Mouse (Mus musculus) MEL (cell line): ENCODE results near the gene Miip. TPM values are rescaled to one million over a fixed set of nuclear protein-coding genes. Genes with fewer than 3 reads are reported as not detected.

Experiments used
- DNase-seq: peaks from one replicate; pipeline ENCODE4 v3.0.0; 2011; ENCODE audit warnings: low read depth, low spot score
- H3K27ac ChIP-seq: 2 replicates; pipeline ENCODE4 v1.5.1; 2012; ENCODE audit warnings: low read depth, mild to moderate bottlenecking, control low read depth, low read length, moderate library complexity; ENCODE audit not compliant: control insufficient read depth
- H3K27me3 ChIP-seq, 2 experiments: fragments of 150-350 bp in 1 of 2; sonication (generic) in 1 of 2; 2 replicates each; pipeline ENCODE4 v1.6.1; 2012; ENCODE audit warnings: low read length in 2 of 2, mild to moderate bottlenecking in 2 of 2, improper control_type of control experiment in 1 of 2, moderate library complexity in 1 of 2; ENCODE audit not compliant: insufficient read depth in 2 of 2, control insufficient read depth in 1 of 2
- H3K36me3 ChIP-seq, 2 experiments: 2 replicates each; pipeline ENCODE4 v1.6.1; 2012 to 2014; ENCODE audit warnings: low read length in 2 of 2, improper control_type of control experiment in 1 of 2, inconsistent platforms in 1 of 2, mild to moderate bottlenecking in 1 of 2; ENCODE audit not compliant: insufficient read depth in 2 of 2, control insufficient read depth in 1 of 2
- H3K4me1 ChIP-seq, 2 experiments: fragments of 150-350 bp in 1 of 2; sonication (generic) in 1 of 2; 2 replicates each; pipeline ENCODE4 v1.6.1; 2012; ENCODE audit warnings: low read length in 2 of 2, improper control_type of control experiment in 1 of 2, mild to moderate bottlenecking in 1 of 2; ENCODE audit not compliant: insufficient read depth in 2 of 2, control insufficient read depth in 1 of 2
- H3K4me3 ChIP-seq, 2 experiments: fragments of 150-350 bp in 1 of 2; sonication (generic) in 1 of 2; 2 replicates each; pipeline ENCODE4 v1.5.1; 2012; ENCODE audit warnings: low read depth in 2 of 2, low read length in 2 of 2, mild to moderate bottlenecking in 2 of 2, moderate library complexity in 2 of 2, control low read depth in 1 of 2, improper control_type of control experiment in 1 of 2; ENCODE audit not compliant: control insufficient read depth in 1 of 2, insufficient read depth in 1 of 2
- H3K79me2 ChIP-seq: 2 replicates; pipeline ENCODE4 v1.6.1; 2012; ENCODE audit warnings: mild to moderate bottlenecking, low read length, moderate library complexity; ENCODE audit not compliant: control insufficient read depth, poor library complexity, insufficient read depth
- H3K9ac ChIP-seq: 2 replicates; pipeline ENCODE4 v1.6.1; 2012; ENCODE audit warnings: low read depth, mild to moderate bottlenecking, control low read depth, low read length, moderate library complexity; ENCODE audit not compliant: control insufficient read depth, poor library complexity, severe bottlenecking
- H3K9me3 ChIP-seq: fragments of 150-350 bp; sonication (generic); replicated peaks from 2 replicates; pipeline ENCODE4 v1.6.1; 2012; ENCODE audit warnings: mild to moderate bottlenecking, low read length, improper control_type of control experiment, moderate library complexity; ENCODE audit not compliant: insufficient read depth
- CHD1 ChIP-seq: IDR thresholded peaks from 2 replicates; pipeline ENCODE4 v1.6.1; 2012; ENCODE audit warnings: low read depth, mild to moderate bottlenecking, inconsistent platforms, low read length, improper control_type of control experiment
- CTCF ChIP-seq, 3 experiments: IDR thresholded peaks in 2 of 3; conservative IDR thresholded peaks in 1 of 3; 2 replicates each; pipeline ENCODE4 v1.5.1; 2011 to 2012; ENCODE audit warnings: low read length in 3 of 3, low read depth in 2 of 3, mild to moderate bottlenecking in 2 of 3, improper control_type of control experiment in 1 of 3, inconsistent platforms in 1 of 3, mixed read lengths in 1 of 3, moderate library complexity in 1 of 3; ENCODE audit not compliant: control insufficient read depth in 1 of 3, insufficient read depth in 1 of 3, poor library complexity in 1 of 3, severe bottlenecking in 1 of 3
- E2F4 ChIP-seq: IDR thresholded peaks from 2 replicates; pipeline ENCODE4 v1.6.1; 2011; ENCODE audit warnings: low read depth, low read length, improper control_type of control experiment, borderline replicate concordance
- ELF1 ChIP-seq: IDR thresholded peaks from 2 replicates; pipeline ENCODE4 v1.6.1; 2014; ENCODE audit warnings: low read depth, mild to moderate bottlenecking, inconsistent platforms, low read length, improper control_type of control experiment, moderate library complexity
- ETS1 ChIP-seq: IDR thresholded peaks from 2 replicates; pipeline ENCODE4 v1.6.1; 2012; ENCODE audit warnings: low read depth, mild to moderate bottlenecking, inconsistent platforms, low read length, improper control_type of control experiment, moderate library complexity
- GATA1 ChIP-seq: IDR thresholded peaks from 2 replicates; pipeline ENCODE4 v1.6.1; 2011; ENCODE audit warnings: low read depth, low read length, improper control_type of control experiment
- HCFC1 ChIP-seq: IDR thresholded peaks from 2 replicates; pipeline ENCODE4 v1.6.1; 2012; ENCODE audit warnings: low read depth, mild to moderate bottlenecking, inconsistent platforms, low read length, improper control_type of control experiment, moderate library complexity
- JUND ChIP-seq: IDR thresholded peaks from 2 replicates; pipeline ENCODE4 v1.6.1; 2011; ENCODE audit warnings: low read depth, mild to moderate bottlenecking, improper control_type of control experiment, low read length
- KAT2A ChIP-seq: conservative IDR thresholded peaks from 2 replicates; pipeline ENCODE4 v1.6.1; 2012; ENCODE audit warnings: low read depth, low read length, improper control_type of control experiment, inconsistent platforms
- MAFK ChIP-seq: IDR thresholded peaks from 2 replicates; pipeline ENCODE4 v1.6.1; 2011; ENCODE audit warnings: low read depth, mild to moderate bottlenecking, low read length, improper control_type of control experiment, borderline replicate concordance
- MAX ChIP-seq: IDR thresholded peaks from 2 replicates; pipeline ENCODE4 v1.6.1; 2011; ENCODE audit warnings: low read length, improper control_type of control experiment
- MXI1 ChIP-seq: IDR thresholded peaks from 2 replicates; pipeline ENCODE4 v1.6.1; 2011; ENCODE audit warnings: mild to moderate bottlenecking, low read depth, low read length, improper control_type of control experiment
- MYB ChIP-seq: IDR thresholded peaks from 2 replicates; pipeline ENCODE4 v1.6.1; 2011; ENCODE audit warnings: mild to moderate bottlenecking, low read depth, low read length, improper control_type of control experiment
- MYC ChIP-seq: IDR thresholded peaks from 2 replicates; pipeline ENCODE4 v1.6.1; 2011; ENCODE audit warnings: low read depth, mild to moderate bottlenecking, low read length, improper control_type of control experiment, moderate library complexity
- NELFE ChIP-seq: IDR thresholded peaks from 2 replicates; pipeline ENCODE4 v1.6.1; 2011; ENCODE audit warnings: low read depth, low read length, improper control_type of control experiment
- NRF1 ChIP-seq: IDR thresholded peaks from 2 replicates; pipeline ENCODE4 v1.6.1; 2014; ENCODE audit warnings: low read depth, mild to moderate bottlenecking, inconsistent platforms, low read length, improper control_type of control experiment, moderate library complexity; ENCODE audit not compliant: poor library complexity, insufficient read depth, severe bottlenecking
- POLR2AphosphoS5 ChIP-seq: IDR thresholded peaks from 2 replicates; pipeline ENCODE4 v1.6.1; 2012; ENCODE audit warnings: low read depth, borderline replicate concordance, mild to moderate bottlenecking, inconsistent platforms, low read length, moderate library complexity, mixed read lengths
- RCOR1 ChIP-seq: IDR thresholded peaks from 2 replicates; pipeline ENCODE4 v1.6.1; 2012; ENCODE audit warnings: low read depth, mild to moderate bottlenecking, inconsistent platforms, low read length, improper control_type of control experiment
- SIN3A ChIP-seq: IDR thresholded peaks from 2 replicates; pipeline ENCODE4 v1.6.1; 2012; ENCODE audit warnings: low read length, improper control_type of control experiment, inconsistent platforms
- SMC3 ChIP-seq: IDR thresholded peaks from 2 replicates; pipeline ENCODE4 v1.6.1; 2011; ENCODE audit warnings: low read depth, low read length, improper control_type of control experiment
- TBP ChIP-seq: IDR thresholded peaks from 2 replicates; pipeline ENCODE4 v1.8.0; 2011; ENCODE audit warnings: low read depth, low read length, improper control_type of control experiment
- TCF12 ChIP-seq: IDR thresholded peaks from 2 replicates; pipeline ENCODE4 v1.6.1; 2014; ENCODE audit warnings: low read depth, mild to moderate bottlenecking, inconsistent platforms, low read length, improper control_type of control experiment, moderate library complexity
- UBTF ChIP-seq: IDR thresholded peaks from 2 replicates; pipeline ENCODE4 v1.6.1; 2012; ENCODE audit warnings: low read depth, mild to moderate bottlenecking, inconsistent platforms, low read length, improper control_type of control experiment, moderate library complexity, borderline replicate concordance; ENCODE audit not compliant: insufficient read depth
- USF1 ChIP-seq: IDR thresholded peaks from 2 replicates; pipeline ENCODE4 v1.6.1; 2014; ENCODE audit warnings: low read depth, mild to moderate bottlenecking, inconsistent platforms, low read length, improper control_type of control experiment, moderate library complexity
- USF2 ChIP-seq, 2 experiments: IDR thresholded peaks; 2 replicates each; pipeline ENCODE4 v1.6.1; 2011 to 2012; ENCODE audit warnings: improper control_type of control experiment in 2 of 2, low read length in 2 of 2, borderline replicate concordance in 1 of 2, inconsistent platforms in 1 of 2, low read depth in 1 of 2, mild to moderate bottlenecking in 1 of 2; ENCODE audit not compliant: insufficient read depth in 1 of 2
- ZKSCAN1 ChIP-seq: IDR thresholded peaks from 2 replicates; pipeline ENCODE4 v1.6.1; 2012; ENCODE audit warnings: low read depth, mild to moderate bottlenecking, inconsistent platforms, low read length, improper control_type of control experiment, moderate library complexity
- ZNF384 ChIP-seq: IDR thresholded peaks from 2 replicates; pipeline ENCODE4 v1.6.1; 2012; ENCODE audit warnings: low read depth, mild to moderate bottlenecking, inconsistent platforms, low read length, improper control_type of control experiment
- polyA plus RNA-seq, 2 experiments: library from polyadenylated mRNA; stranded (reverse) in 1 of 2; unstranded in 1 of 2; fragments of >175 nt in 1 of 2; fragments of >200 nt in 1 of 2; gene quantifications; 2 replicates each; pipeline versions ENCODE4 v1.2.1 to v1.2.4; 2012; ENCODE audit warnings: low replicate concordance in 2 of 2, low read depth in 1 of 2; ENCODE audit not compliant: insufficient read length in 2 of 2, insufficient read depth in 1 of 2, missing spikeins in 1 of 2
- total RNA-seq: library from RNA; depleted of rRNA; stranded (reverse); fragments of 300-350 nt; gene quantifications from 2 replicates; pipeline ENCODE4 v1.2.3, GENCODE M21; 2012

The Miip gene
- total and polyA plus RNA-seq, 3 experiments: 19.0 to 31.4 TPM; not detected in 1

DNA sequence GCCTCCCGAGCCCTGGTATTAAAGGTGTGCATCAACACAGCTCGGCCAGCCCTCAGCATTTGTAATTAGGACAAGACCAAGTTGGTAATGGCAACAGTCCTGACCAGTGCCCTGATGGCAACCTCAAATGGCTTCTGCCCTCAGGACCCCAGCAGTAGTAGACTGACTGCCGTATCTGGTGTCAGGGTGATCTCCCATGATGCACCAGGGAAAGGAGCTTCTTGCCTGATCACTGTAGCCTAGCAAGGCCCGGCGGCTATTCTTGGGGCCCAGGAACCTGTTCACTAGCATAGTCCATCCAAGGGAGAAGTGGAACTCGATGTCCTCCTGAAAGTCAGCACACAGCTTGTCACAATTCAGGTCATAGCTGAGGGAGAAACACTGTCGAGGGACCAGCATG lies 13.2 kb upstream of the Miip start:
- Histone ChIP-seq H3K4me1 (no peaks in the 10 kb centered on the region), H3K9me3 (no peaks in the 10 kb centered on the region), H3K79me2 (no peaks in the 10 kb centered on the region), H3K27me3 (no peaks in the 10 kb centered on the region), H3K27ac (no peak overlapping the region), H3K9ac (no peak overlapping the region), H3K36me3 (peaks cover 0 to 12% of the 10 kb centered on the region in 2 experiments; a peak in 2 of 4 replicates), H3K4me3 (no peak overlapping the region)
- TF ChIP-seq TBP (no peak), MYB (no peak), MXI1 (no peak), MAX (no peak), UBTF (no peak), USF1 (no peak), CHD1 (no peak), MAFK (no peak), ZKSCAN1 (no peak), NELFE (no peak), GATA1 (no peak), CTCF (IDR thresholded peaks at IDR 0.05 in 2 of 3, conservative IDR thresholded peaks at IDR 0.05 in 1 of 3; ENCODE audit: control insufficient read depth in 1 of 3, insufficient read depth in 1 of 3, low read depth in 2 of 3, low read length in 3 of 3, poor library complexity in 1 of 3, severe bottlenecking in 1 of 3) (no peak), SMC3 (no peak), JUND (no peak), USF2 (IDR thresholded peaks at IDR 0.05; ENCODE audit: borderline replicate concordance in 1 of 2, insufficient read depth in 1 of 2, low read depth in 1 of 2, low read length in 2 of 2) (no peak), ELF1 (no peak), E2F4 (no peak), POLR2AphosphoS5 (no peak), MYC (no peak), ZNF384 (no peak)
- no peak for DNase-seq

DNA sequence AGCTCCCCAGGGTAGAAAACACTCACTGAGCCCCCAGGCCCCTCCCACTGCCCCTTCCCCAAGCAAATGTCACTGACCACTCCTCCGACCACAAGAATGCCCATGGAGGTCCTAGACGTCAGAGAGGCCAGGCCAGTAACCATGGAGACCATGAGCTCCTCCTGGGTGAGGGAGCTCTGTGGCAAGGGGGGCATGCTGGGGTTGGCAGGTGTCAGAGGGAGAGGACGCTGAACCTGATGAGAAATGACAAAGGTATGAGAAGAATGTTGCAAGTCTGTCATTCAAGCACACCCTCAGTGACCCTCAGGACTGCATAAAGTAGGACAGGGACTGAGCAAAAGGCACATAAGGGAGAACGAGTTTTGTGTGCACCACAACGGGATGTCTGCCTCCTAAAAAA lies 11.2 kb upstream of the Miip start:
- H3K9ac ChIP-seq: no peak overlapping the region
- TF ChIP-seq USF1 (no peak), POLR2AphosphoS5 (no peak), E2F4 (no peak), RCOR1 (no peak), TCF12 (no peak), MYC (no peak), HCFC1 (no peak), ETS1 (no peak), KAT2A (no peak), GATA1 (no peak), ZNF384 (no peak), NRF1 (no peak), UBTF (no peak), SIN3A (no peak), ZKSCAN1 (no peak)
- DNase-seq: no peak
- no peak overlapping the region for H3K27ac ChIP-seq
- H3K4me1 ChIP-seq: peaks cover 9 to 16% of the 10 kb centered on the region in 2 experiments
- H3K27me3 ChIP-seq: no peaks in the 10 kb centered on the region
- H3K9me3 ChIP-seq: no peaks in the 10 kb centered on the region
- H3K79me2 ChIP-seq: no peaks in the 10 kb centered on the region
- no peak overlapping the region for H3K4me3 ChIP-seq
- peaks cover 10 to 14% of the 10 kb centered on the region in 2 experiments for H3K36me3 ChIP-seq
